16 mouse cellular contexts compared by ENCODE assay signal in genomic region chr14:22759216-22759615, GRCm38 (mm10).
DNase-seq lines count a peak whose midpoint lies in the region; ATAC-seq and TF ChIP-seq lines count a peak whose summit lies in the region.
"Had no signal": no experiment of that assay in that cellular context is flagged by ENCODE, and none has a peak within 500 bp of the region (broad histone marks: within the 10 kb centered on the region; RNA-seq: fewer than 3 reads in every experiment).

No protein-coding gene starts in this region.

- H3K27ac ChIP-seq in heart, embryonic 15.5 days: peak overlapping the region; percentile 69
- H3K27ac ChIP-seq in lung, embryonic 16.5 days (ENCODE audit: low read length): peak overlapping the region; percentile 92
- peak overlapping the region; percentile 84 for H3K27ac ChIP-seq in kidney, postnatal 0 days
- peak overlapping the region; percentile 46; the same call in 1 of the 2 replicates for H3K27ac ChIP-seq in stomach, embryonic 14.5 days (ENCODE audit: low read length)
- H3K27ac ChIP-seq: embryonic facial prominence, embryonic 12.5 days; forebrain, embryonic 15.5 days; limb, embryonic 10.5 days had no signal

- no peak overlapping the region for H3K4me2 ChIP-seq in heart, embryonic 15.5 days
- H3K4me2 ChIP-seq in lung, embryonic 16.5 days (ENCODE audit: low read depth, low read length): no peak overlapping the region
- H3K4me2 ChIP-seq in kidney, postnatal 0 days (ENCODE audit: low read length): no peak overlapping the region
- H3K4me2 ChIP-seq in stomach, embryonic 14.5 days (replicated peaks; ENCODE audit: low read depth, low read length): no peak overlapping the region
- H3K4me2 ChIP-seq: embryonic facial prominence, embryonic 12.5 days; forebrain, embryonic 15.5 days had no signal

- TF ChIP-seq CTCF in kidney, postnatal 0 days (IDR thresholded peaks at IDR 0.05; ENCODE audit: low read depth): no peak

- intact Hi-C loops in heart, postnatal 25 days (cut with DNase I): no loop called here

- WGBS in heart, embryonic 15.5 days: 23% methylated on average over 2 of the region's 2 CpGs
- WGBS in lung, embryonic 16.5 days: 0% methylated on average over 2 of the region's 2 CpGs
- WGBS in kidney, postnatal 0 days: 11% methylated on average over 2 of the region's 2 CpGs
- 7% methylated on average over 2 of the region's 2 CpGs for WGBS in stomach, embryonic 14.5 days

- ATAC-seq in heart, embryonic 15.5 days (replicated peaks; ENCODE audit: insufficient number of reproducible peaks, insufficient read depth, low FRiP score, low read depth): no peak
- no peak for ATAC-seq in lung, embryonic 16.5 days (ENCODE audit: low read depth)
- no peak for ATAC-seq in kidney, postnatal 0 days (replicated peaks; ENCODE audit: low FRiP score, low read depth)
- ATAC-seq in stomach, embryonic 14.5 days (ENCODE audit: insufficient number of reproducible peaks, insufficient read depth, low FRiP score, low read depth): no peak
- ATAC-seq: forebrain, embryonic 15.5 days; hindbrain, embryonic 16.5 days had no signal

- H3K27me3 ChIP-seq in heart, embryonic 15.5 days: no peaks in the 10 kb centered on the region
- no peaks in the 10 kb centered on the region for H3K27me3 ChIP-seq in lung, embryonic 16.5 days (ENCODE audit: control insufficient read depth, insufficient read depth, low read depth, low read length)
- H3K27me3 ChIP-seq in kidney, postnatal 0 days (ENCODE audit: insufficient read depth, low read length): no peaks in the 10 kb centered on the region
- no peaks in the 10 kb centered on the region for H3K27me3 ChIP-seq in stomach, embryonic 14.5 days (ENCODE audit: control insufficient read depth, insufficient read depth, low read length)
- H3K27me3 ChIP-seq: embryonic facial prominence, embryonic 12.5 days had no signal

- H3K9me3 ChIP-seq in heart, embryonic 15.5 days (replicated peaks): no peaks in the 10 kb centered on the region
- no peaks in the 10 kb centered on the region for H3K9me3 ChIP-seq in lung, embryonic 16.5 days (ENCODE audit: control insufficient read depth, low read length)
- H3K9me3 ChIP-seq in kidney, postnatal 0 days (replicated peaks; ENCODE audit: low read length): no peaks in the 10 kb centered on the region
- no peaks in the 10 kb centered on the region for H3K9me3 ChIP-seq in stomach, embryonic 14.5 days (ENCODE audit: control insufficient read depth, low read depth, low read length)
- H3K9me3 ChIP-seq: embryonic facial prominence, embryonic 12.5 days; forebrain, embryonic 15.5 days; limb, embryonic 10.5 days had no signal

- no peak for DNase-seq in heart, postnatal 25 days (ENCODE audit: low spot score)
- DNase-seq in lung, postnatal 14 days: no peak
- peak; percentile 62 for DNase-seq in kidney, postnatal 0 days (ENCODE audit: low spot score)
- no peak for DNase-seq in right cerebral cortex, postnatal 4 days
- DNase-seq in retina, postnatal 1 day: no peak
- DNase-seq: cerebellum, adult 11-12 months; gastrocnemius, postnatal 25 days; thymus, adult 2 months had no signal

- H3K4me3 ChIP-seq in heart, embryonic 15.5 days: no peak overlapping the region
- no peak overlapping the region for H3K4me3 ChIP-seq in lung, embryonic 16.5 days (ENCODE audit: low read length)
- H3K4me3 ChIP-seq in kidney, postnatal 0 days (replicated peaks; ENCODE audit: low read depth, low read length): no peak overlapping the region
- no peak overlapping the region for H3K4me3 ChIP-seq in stomach, embryonic 14.5 days (ENCODE audit: low read depth, low read length)
- H3K4me3 ChIP-seq: embryonic facial prominence, embryonic 12.5 days; forebrain, embryonic 15.5 days; limb, embryonic 10.5 days; myocyte had no signal

- no peaks in the 10 kb centered on the region for H3K36me3 ChIP-seq in heart, embryonic 15.5 days
- H3K36me3 ChIP-seq in lung, embryonic 16.5 days (ENCODE audit: control insufficient read depth, insufficient read depth, low read length): no peaks in the 10 kb centered on the region
- H3K36me3 ChIP-seq in kidney, postnatal 0 days (ENCODE audit: insufficient read depth, low read length): no peaks in the 10 kb centered on the region
- no peaks in the 10 kb centered on the region for H3K36me3 ChIP-seq in stomach, embryonic 14.5 days (ENCODE audit: control insufficient read depth, insufficient read depth, low read length)
- H3K36me3 ChIP-seq: embryonic facial prominence, embryonic 12.5 days; forebrain, embryonic 15.5 days; limb, embryonic 10.5 days had no signal

- H3K9ac ChIP-seq in heart, embryonic 15.5 days: no peak overlapping the region
- no peak overlapping the region for H3K9ac ChIP-seq in lung, embryonic 16.5 days (ENCODE audit: low read length)
- no peak overlapping the region for H3K9ac ChIP-seq in kidney, postnatal 0 days (ENCODE audit: low read depth, low read length)
- no peak overlapping the region for H3K9ac ChIP-seq in stomach, embryonic 14.5 days (replicated peaks; ENCODE audit: low read depth, low read length)
- H3K9ac ChIP-seq: embryonic facial prominence, embryonic 12.5 days; forebrain, embryonic 15.5 days had no signal

- peaks cover 13% of the 10 kb centered on the region for H3K4me1 ChIP-seq in heart, embryonic 15.5 days (replicated peaks)
- peaks cover 20% of the 10 kb centered on the region for H3K4me1 ChIP-seq in lung, embryonic 16.5 days (replicated peaks; ENCODE audit: control insufficient read depth, insufficient read depth, low read length)
- H3K4me1 ChIP-seq in kidney, postnatal 0 days (replicated peaks; ENCODE audit: insufficient read depth, low read length): 0 out of 2 replicates have a peak, but pooled peaks cover 3% of the 10 kb centered on the region
- peaks cover 15% of the 10 kb centered on the region for H3K4me1 ChIP-seq in stomach, embryonic 14.5 days (ENCODE audit: control insufficient read depth, insufficient read depth, low read length)
- H3K4me1 ChIP-seq: embryonic facial prominence, embryonic 12.5 days; forebrain, embryonic 15.5 days had no signal
